ENCODE assay signal across 15 mouse cellular contexts in the genomic region with DNA sequence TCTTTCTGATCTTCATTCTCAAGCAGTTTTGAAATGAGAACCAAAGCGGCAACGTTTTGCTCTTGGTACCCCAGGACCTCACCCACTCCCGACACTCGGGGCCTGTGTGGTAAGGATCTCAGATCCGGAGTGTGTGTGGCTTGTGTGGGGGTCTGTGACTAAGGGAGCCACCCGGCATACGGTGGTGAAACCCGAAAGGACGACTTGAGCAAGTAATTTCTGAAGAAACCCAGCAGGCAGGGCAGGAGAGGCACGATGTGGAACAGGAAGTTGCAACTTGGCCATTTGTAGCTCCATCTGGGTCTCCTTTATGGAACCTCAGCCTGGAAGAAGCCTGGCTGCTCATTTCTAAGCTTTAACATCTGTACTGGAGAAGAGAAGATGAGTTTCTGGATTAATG.
"Had no signal": no experiment of that assay in that cellular context is flagged by ENCODE, and none has a peak within 500 bp of the region (broad histone marks: within the 10 kb centered on the region; RNA-seq: fewer than 3 reads in every experiment).

No protein-coding gene starts in this region.

- ATAC-seq: liver, embryonic 12.5 days; lung, postnatal 0 days; midbrain, embryonic 15.5 days had no signal

- DNase-seq: kidney, adult 18-20 months; kidney, postnatal 25 days; layer of hippocampus, adult 9-11 months; liver; lung, embryonic 14.5 days; lung, postnatal 36 days; right cerebral cortex, adult 18-20 months; right cerebral cortex, postnatal 14 days; right cerebral cortex, postnatal 4 days; thymus, adult 2 months; thymus, postnatal 14 days; thymus, postnatal 4 days had no signal
